Mouse (Mus musculus) testis, adult 2 months (tissue): Measurements from ENCODE around the gene Ccdc7a.

Experiments used
- CTCF ChIP-seq: fragments of 200-500 bp; IDR thresholded peaks from 2 replicates; pipeline ENCODE4 v1.5.1; 2012; ENCODE audit warnings: low read depth, mild to moderate bottlenecking, inconsistent platforms, low read length, moderate library complexity; ENCODE audit not compliant: control insufficient read depth, insufficient read depth, insufficient replicate concordance
- POLR2A ChIP-seq: fragments of 200-500 bp; IDR thresholded peaks from 2 replicates; pipeline ENCODE4 v1.6.1; 2012; ENCODE audit warnings: low read depth, mild to moderate bottlenecking, inconsistent platforms, low read length, moderate library complexity; ENCODE audit not compliant: control insufficient read depth

- TF ChIP-seq POLR2A (no peak), CTCF (peak; percentile 63; the same call in 1 of the 2 replicates)
These were observed 356.1 kb downstream of the Ccdc7a start for GRCm38 (mm10) chr8:128709261-128709660.
